Mouse (Mus musculus) adipocyte (in vitro differentiated cells): ENCODE measurements around the gene Rad51b.

ENCODE experiments used
- DNase-seq: peaks from one replicate; pipeline ENCODE4 v3.0.0-alpha.2; 2016; ENCODE audit warnings: low spot score

Gene Rad51b

GRCm38 (mm10) chr12:79380190-79380589 is 83.1 kb downstream of the Rad51b start:
- no peak for DNase-seq

GRCm38 (mm10) chr12:79381489-79381888 is 84.4 kb downstream of the Rad51b start:
- DNase-seq, result no peak

- DNase-seq, result no peak
Observed at GRCm38 (mm10) chr12:79382416-79382815, 85.3 kb downstream of the Rad51b start.

- peak; percentile 79 for DNase-seq
Observed at GRCm38 (mm10) chr12:79383583-79383982, 86.5 kb downstream of the Rad51b start.

GRCm38 (mm10) chr12:79384787-79385186 is 87.7 kb downstream of the Rad51b start:
- peak; percentile 29 for DNase-seq

- no peak for DNase-seq
Observed at GRCm38 (mm10) chr12:79385199-79385598, 88.1 kb downstream of the Rad51b start.

- DNase-seq, result no peak
Observed at GRCm38 (mm10) chr12:79387886-79388285, 90.8 kb downstream of the Rad51b start.

- DNase-seq, result no peak
Observed at GRCm38 (mm10) chr12:79389251-79389650, 92.2 kb downstream of the Rad51b start.

GRCm38 (mm10) chr12:79389971-79390370 is 92.9 kb downstream of the Rad51b start:
- no peak for DNase-seq

GRCm38 (mm10) chr12:79393636-79394035 is 96.6 kb downstream of the Rad51b start:
- DNase-seq, result no peak

GRCm38 (mm10) chr12:79403992-79404391 is 106.9 kb downstream of the Rad51b start:
- no peak for DNase-seq

- peak; percentile 36 for DNase-seq
Observed at GRCm38 (mm10) chr12:79404494-79404893, 107.4 kb downstream of the Rad51b start.

GRCm38 (mm10) chr12:79408677-79409076 is 111.6 kb downstream of the Rad51b start:
- DNase-seq, result no peak

- no peak for DNase-seq
Observed at GRCm38 (mm10) chr12:79409126-79409860, 112.2 kb downstream of the Rad51b start.

- DNase-seq, result no peak
Observed at GRCm38 (mm10) chr12:79412894-79413507, 115.9 kb downstream of the Rad51b start.

GRCm38 (mm10) chr12:79417360-79417759 is 120.3 kb downstream of the Rad51b start:
- no peak for DNase-seq

- DNase-seq, result no peak
Observed at GRCm38 (mm10) chr12:79420605-79421004, 123.5 kb downstream of the Rad51b start.

GRCm38 (mm10) chr12:79429507-79430291 is 132.6 kb downstream of the Rad51b start:
- DNase-seq, result no peak

GRCm38 (mm10) chr12:79431138-79431537 is 134.1 kb downstream of the Rad51b start:
- no peak for DNase-seq

- DNase-seq, result peak; percentile 40
Observed at GRCm38 (mm10) chr12:79433724-79434442, 136.8 kb downstream of the Rad51b start.

GRCm38 (mm10) chr12:79435474-79435873 is 138.4 kb downstream of the Rad51b start:
- DNase-seq, result peak; percentile 55

GRCm38 (mm10) chr12:79436035-79436434 is 139.0 kb downstream of the Rad51b start:
- no peak for DNase-seq
